Mouse (Mus musculus) thymus, adult 18-20 months (tissue): ENCODE data around the gene Nexn.

Source experiments
- DNase-seq, 2 experiments: peaks; one replicate each; pipeline ENCODE4 v3.0.0; 2022; ENCODE audit warnings: mixed read lengths in 2 of 2

The Nexn gene

GRCm38 (mm10) chr3:152193635-152194097, 72.5 kb downstream of the Nexn start:
- DNase-seq = peak; percentile 74 to 86

- no peak for DNase-seq
These were observed 73.0 kb downstream of the Nexn start for GRCm38 (mm10) chr3:152193177-152193576.

- DNase-seq = no peak
These were observed 73.8 kb downstream of the Nexn start for GRCm38 (mm10) chr3:152192238-152192931.

GRCm38 (mm10) chr3:152191791-152192237, 74.3 kb downstream of the Nexn start:
- DNase-seq = no peak

- no peak for DNase-seq
These were observed 75.3 kb downstream of the Nexn start for GRCm38 (mm10) chr3:152190679-152191477.

- no peak for DNase-seq
These were observed 76.8 kb downstream of the Nexn start for GRCm38 (mm10) chr3:152189306-152189705.
